Mouse (Mus musculus) frontal cortex, postnatal 36 days (tissue): ENCODE measurements around the gene E4f1.

Experiments
- DNase-seq, 2 experiments: peaks; one replicate each; pipeline ENCODE4 v3.0.0; 2022; ENCODE audit warnings: low spot score in 2 of 2

Gene E4f1

DNA sequence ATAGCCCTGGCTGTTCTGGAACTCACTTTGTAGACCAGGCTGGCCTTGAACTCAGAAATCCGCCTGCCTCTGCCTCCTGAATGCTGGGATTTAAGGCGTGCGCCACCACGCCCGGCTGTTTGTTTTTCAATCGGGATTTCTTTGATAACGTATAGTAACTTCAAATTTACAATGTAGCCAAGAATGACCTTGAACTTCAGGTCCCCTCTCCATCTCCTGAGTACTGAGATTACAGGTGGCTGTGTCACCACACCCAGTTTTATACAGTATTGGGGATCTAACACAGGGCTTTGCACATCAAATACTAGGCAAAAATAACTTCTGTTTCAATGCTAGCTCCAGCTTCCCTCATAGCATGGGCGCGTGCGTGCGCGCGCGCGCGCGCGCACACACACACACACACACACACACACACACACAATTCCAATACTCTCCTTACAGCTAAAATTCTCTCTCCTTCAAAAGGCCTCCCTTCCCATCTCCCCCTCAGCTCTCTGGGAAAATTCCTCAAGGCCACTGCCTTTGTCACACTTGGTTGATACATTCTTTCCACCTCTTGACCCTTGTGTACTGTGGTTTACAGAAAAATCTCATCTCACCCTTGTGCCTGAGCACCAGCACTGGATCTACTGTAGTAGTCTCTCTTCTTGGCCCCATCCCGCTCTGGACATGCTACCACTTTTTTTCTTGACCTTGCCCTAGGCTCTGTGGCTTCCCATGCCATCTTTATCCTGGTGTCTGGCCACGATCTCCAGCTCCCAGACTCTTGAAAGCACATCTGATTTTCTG is 11.1 kb upstream of the E4f1 start:
- no peak for DNase-seq

DNA sequence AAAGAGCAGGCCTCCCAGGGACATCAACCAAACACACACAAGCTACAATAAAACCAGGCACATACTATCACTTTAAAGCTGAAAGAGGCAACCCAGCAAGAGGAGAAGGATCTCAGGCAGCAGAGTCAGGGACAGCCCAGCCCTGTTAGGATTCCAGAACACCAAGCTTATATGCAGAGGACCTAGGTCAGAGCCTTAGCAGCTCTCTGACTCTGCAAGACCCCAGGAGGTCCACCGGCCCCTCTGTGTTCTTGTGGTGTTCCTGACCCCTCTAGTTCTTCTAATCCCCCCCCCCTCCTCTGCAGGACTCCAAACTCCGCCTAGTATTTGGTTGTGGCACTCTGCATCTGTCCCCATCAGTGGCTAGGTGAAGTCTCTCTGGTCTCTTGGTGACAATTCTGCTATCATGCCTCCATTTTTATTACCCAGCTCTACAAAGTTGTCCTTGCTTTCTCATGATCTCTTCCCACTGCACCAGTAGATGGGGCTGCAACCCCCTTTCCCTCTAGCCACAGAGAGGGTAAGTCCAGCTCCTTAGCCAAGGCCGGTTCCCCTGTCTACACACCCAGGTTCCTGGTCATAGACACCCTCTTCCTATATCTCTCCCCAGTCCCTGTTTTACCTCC is 10.2 kb upstream of the E4f1 start:
- DNase-seq, result no peak

DNA sequence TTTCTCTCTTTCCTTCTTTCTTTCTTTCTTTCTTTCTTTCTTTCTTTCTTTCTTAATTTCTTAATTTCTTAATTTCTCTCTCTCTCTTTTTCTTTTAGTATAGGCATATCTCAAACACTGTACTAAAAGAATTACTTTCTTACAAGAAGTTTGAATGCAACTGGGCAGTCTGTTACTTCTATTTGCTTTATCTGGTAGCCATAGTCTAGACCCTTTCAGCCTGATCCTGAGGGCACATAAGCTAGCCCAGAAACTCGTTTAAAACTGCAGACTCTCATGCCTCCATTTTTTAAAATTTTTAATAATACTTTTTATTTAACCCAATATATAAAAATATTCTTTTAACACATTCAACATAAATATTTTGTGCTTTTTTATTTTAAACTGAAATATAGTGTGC is 9.3 kb upstream of the E4f1 start:
- DNase-seq, result no peak

DNA sequence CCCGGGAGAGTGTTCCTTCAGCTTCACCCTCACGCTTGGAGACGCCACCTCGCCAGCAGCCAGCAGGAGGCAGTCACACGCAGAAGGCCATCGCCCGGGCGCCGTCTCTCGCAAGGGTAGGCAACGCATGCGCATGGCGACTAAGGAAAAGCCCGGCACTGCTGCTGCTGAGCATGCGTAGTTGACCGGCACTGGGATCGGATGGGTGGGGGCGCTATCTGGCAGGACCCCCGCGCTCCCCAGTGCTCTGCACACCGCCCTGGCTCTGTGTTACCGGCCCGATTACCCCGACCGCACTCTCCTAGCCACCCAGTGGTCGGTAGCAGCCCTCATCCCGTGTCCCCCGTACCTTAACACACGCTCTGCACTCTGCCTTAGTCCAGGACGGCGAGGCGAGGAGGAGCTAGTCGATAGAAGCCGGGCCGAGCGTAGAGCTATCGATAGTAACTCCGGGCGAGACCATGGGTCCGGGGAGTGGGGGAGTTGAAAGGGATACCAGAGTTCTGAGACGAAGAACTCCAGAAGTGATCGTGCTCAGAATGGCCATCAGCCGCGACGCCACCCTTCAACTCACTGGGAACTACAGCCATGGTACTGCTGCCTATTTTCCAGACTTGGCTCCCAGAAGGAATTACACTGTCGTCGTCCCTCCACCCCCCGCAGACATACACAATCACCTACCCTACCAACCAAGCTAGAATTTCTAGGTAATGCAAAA is 8.7 kb upstream of the E4f1 start, which contains the start of gene Mlst8:
Gene Mlst8, minus strand, starts transcription at position 416 of the 718 bp plus-strand sequence.
- peak; percentile 98 for DNase-seq

- DNase-seq, result no peak
These were observed 8.0 kb upstream of the E4f1 start for GRCm38 (mm10) chr17:24477985-24478600.

- DNase-seq, result no peak
These were observed 7.2 kb upstream of the E4f1 start for GRCm38 (mm10) chr17:24477053-24477984.

DNA sequence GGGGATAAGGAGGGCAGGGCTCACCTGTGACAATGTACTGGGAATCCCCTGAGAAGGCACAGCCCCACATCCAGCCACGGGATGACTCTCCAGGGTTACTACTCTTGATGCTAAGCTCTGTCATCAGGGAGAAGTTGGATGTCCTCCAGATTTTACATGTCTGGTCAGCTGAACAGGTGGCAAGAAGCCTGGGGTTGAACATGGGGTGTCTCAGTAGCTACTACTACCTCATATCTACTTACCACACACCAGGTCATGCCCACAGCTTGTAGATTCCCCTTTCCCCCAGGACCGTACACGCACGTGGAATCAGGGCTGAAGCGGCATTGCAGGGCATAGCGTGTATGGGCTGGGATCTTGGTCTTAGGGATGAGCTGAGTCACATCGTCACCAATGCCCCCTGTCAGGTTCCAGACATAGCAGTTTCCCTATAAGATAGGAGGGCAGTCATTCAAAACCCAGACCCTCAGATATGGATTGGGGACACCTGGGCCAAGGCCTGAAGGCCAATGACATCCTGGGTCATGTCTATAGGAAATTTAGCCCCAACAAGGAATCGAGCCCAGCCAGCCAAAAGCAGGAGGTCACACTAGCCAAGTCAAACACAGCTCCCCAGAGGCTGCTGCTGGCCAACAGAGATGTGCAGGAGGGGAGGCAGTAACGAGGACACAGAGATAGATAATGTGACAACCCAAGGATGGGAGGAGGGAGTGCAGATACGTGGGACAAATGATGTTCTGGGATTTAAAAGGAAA is 6.1 kb upstream of the E4f1 start:
- DNase-seq, result no peak

GRCm38 (mm10) chr17:24475586-24475985 is 5.5 kb upstream of the E4f1 start:
- no peak for DNase-seq

- DNase-seq, result peak in 1 of 2 experiments; percentile 58
These were observed 4.4 kb upstream of the E4f1 start for GRCm38 (mm10) chr17:24474557-24474956.

- no peak for DNase-seq
These were observed 3.6 kb upstream of the E4f1 start, which contains the start of gene Bricd5 for GRCm38 (mm10) chr17:24473612-24474275. Gene Bricd5 (plus strand): TSS chr17:24473884.

GRCm38 (mm10) chr17:24472512-24472911 is 2.4 kb upstream of the E4f1 start:
- no peak for DNase-seq

GRCm38 (mm10) chr17:24470701-24471527 is 801 bp upstream of the E4f1 start:
- peak in 1 of 2 experiments; percentile 50 for DNase-seq

DNA sequence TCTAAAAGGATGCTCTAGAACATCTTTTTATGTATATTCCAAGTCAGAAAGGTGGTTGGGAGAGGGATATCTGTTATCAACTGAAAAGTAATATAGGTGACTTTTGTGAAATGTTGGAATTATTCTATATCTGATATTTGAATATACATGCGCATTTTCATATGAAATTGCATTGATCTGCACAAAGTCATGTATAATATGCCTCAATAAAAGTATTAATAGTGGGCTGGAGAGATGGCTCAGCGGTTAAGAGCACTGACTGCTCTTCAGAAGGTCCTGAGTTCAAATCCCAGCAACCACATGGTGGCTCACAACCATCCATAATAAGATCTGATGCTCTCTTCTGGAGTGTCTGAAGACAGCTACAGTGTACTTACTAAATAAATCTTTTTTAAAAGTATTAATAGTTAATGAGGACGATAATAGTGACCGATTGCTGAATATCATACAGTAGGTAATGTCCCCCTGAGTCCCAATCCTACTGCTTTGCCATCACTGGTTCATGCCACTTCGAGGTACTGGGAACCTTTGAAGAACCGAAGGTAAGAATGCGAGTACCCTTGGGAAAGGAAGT is 690 bp downstream of the E4f1 start:
- DNase-seq, result no peak

DNA sequence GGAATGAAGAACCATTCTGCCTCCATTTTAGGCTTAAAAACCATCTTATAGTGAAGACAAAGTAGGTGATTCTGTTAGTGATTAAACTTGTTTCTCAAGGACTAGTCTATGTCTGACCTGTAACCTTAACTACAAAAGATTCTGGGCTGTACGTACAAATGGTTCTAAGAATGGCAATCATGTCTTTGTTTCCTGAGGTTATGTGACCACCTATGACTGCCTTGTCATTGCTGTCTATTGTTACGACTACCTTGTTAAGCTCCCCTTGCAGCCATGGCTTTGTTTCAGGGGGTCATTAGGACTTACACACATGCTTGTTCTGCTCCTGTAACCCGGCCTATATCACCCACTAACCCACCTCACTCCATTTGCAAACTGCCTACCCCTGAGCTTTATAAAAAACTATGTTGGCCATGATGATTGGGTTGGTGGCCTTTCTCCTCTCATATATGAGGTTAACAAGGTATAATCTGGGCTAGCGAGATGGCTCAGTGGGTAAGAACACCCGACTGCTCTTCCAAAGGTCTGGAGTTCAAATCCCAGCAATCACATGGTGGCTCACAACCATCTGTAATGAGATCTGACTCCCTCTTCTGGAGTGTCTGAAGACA is 1.4 kb downstream of the E4f1 start:
- no peak for DNase-seq

GRCm38 (mm10) chr17:24463374-24464133 is 6.6 kb downstream of the E4f1 start:
- no peak for DNase-seq

GRCm38 (mm10) chr17:24462932-24463331 is 7.2 kb downstream of the E4f1 start:
- DNase-seq, result no peak

- no peak for DNase-seq
These were observed 8.5 kb downstream of the E4f1 start for GRCm38 (mm10) chr17:24461580-24461979.
